ENCODE assay signal across 11 mouse cellular contexts in genomic region chr11:21399186-21399681, GRCm38 (mm10). TPM values are rescaled to one million over a fixed set of nuclear protein-coding genes. Genes with fewer than 3 reads are reported as not detected.
DNase-seq lines count a peak whose midpoint lies in the region; ATAC-seq and TF ChIP-seq lines count a peak whose summit lies in the region.
"Had no signal": no experiment of that assay in that cellular context is flagged by ENCODE, and none has a peak within 500 bp of the region (broad histone marks: within the 10 kb centered on the region; RNA-seq: fewer than 3 reads in every experiment).

No protein-coding gene starts in this region.

- no peak for ATAC-seq in forebrain, postnatal 0 days
- peak; percentile 66 for ATAC-seq in heart, embryonic 16.5 days (replicated peaks; ENCODE audit: extremely low read depth, insufficient read depth, low FRiP score)
- no peak for ATAC-seq in hindbrain, postnatal 0 days

- H3K27me3 ChIP-seq in forebrain, postnatal 0 days (ENCODE audit: insufficient read depth, low read length): no peaks in the 10 kb centered on the region
- no peaks in the 10 kb centered on the region for H3K27me3 ChIP-seq in forebrain, embryonic 10.5 days (ENCODE audit: poor library complexity, severe bottlenecking)
- H3K27me3 ChIP-seq in heart, embryonic 16.5 days (ENCODE audit: control insufficient read depth, insufficient read depth, low read length): no peaks in the 10 kb centered on the region
- H3K27me3 ChIP-seq in midbrain, embryonic 10.5 days (ENCODE audit: low read depth, poor library complexity, severe bottlenecking): no peaks in the 10 kb centered on the region
- no peaks in the 10 kb centered on the region for H3K27me3 ChIP-seq in hindbrain, postnatal 0 days (ENCODE audit: insufficient read depth, low read length)
- H3K27me3 ChIP-seq: midbrain, embryonic 12.5 days had no signal

- no peak overlapping the region for H3K4me3 ChIP-seq in forebrain, postnatal 0 days (ENCODE audit: low read depth, low read length)
- no peak overlapping the region for H3K4me3 ChIP-seq in forebrain, embryonic 10.5 days
- H3K4me3 ChIP-seq in heart, embryonic 16.5 days (ENCODE audit: low read length): no peak overlapping the region
- no peak overlapping the region for H3K4me3 ChIP-seq in midbrain, embryonic 10.5 days
- no peak overlapping the region for H3K4me3 ChIP-seq in hindbrain, postnatal 0 days (ENCODE audit: low read length)
- H3K4me3 ChIP-seq: midbrain, embryonic 12.5 days had no signal

- H3K4me2 ChIP-seq in forebrain, postnatal 0 days (ENCODE audit: low read depth): no peak overlapping the region
- H3K4me2 ChIP-seq in heart, embryonic 16.5 days (ENCODE audit: low read depth, low read length): no peak overlapping the region
- no peak overlapping the region for H3K4me2 ChIP-seq in hindbrain, postnatal 0 days (ENCODE audit: low read depth, low read length)
- H3K4me2 ChIP-seq: midbrain, embryonic 12.5 days had no signal

- H3K27ac ChIP-seq in forebrain, postnatal 0 days (ENCODE audit: low read depth, low read length): no peak overlapping the region
- no peak overlapping the region for H3K27ac ChIP-seq in forebrain, embryonic 10.5 days
- H3K27ac ChIP-seq in heart, embryonic 16.5 days (ENCODE audit: low read length): peak overlapping the region; percentile 88
- H3K27ac ChIP-seq in midbrain, embryonic 10.5 days (replicated peaks): no peak overlapping the region
- H3K27ac ChIP-seq in hindbrain, postnatal 0 days: no peak overlapping the region
- H3K27ac ChIP-seq: midbrain, embryonic 12.5 days had no signal

- WGBS in forebrain, postnatal 0 days: 44% methylated on average over 5 of the region's 5 CpGs
- WGBS in forebrain, embryonic 10.5 days: 68% methylated on average over 5 of the region's 5 CpGs
- 20% methylated on average over 5 of the region's 5 CpGs for WGBS in heart, embryonic 16.5 days
- 73% methylated on average over 5 of the region's 5 CpGs for WGBS in midbrain, embryonic 10.5 days
- 60% methylated on average over 5 of the region's 5 CpGs for WGBS in hindbrain, postnatal 0 days

- H3K9ac ChIP-seq in forebrain, postnatal 0 days: no peak overlapping the region
- H3K9ac ChIP-seq in heart, embryonic 16.5 days (ENCODE audit: low read length): peak overlapping the region; percentile 4
- no peak overlapping the region for H3K9ac ChIP-seq in hindbrain, postnatal 0 days (replicated peaks; ENCODE audit: low read length)
- H3K9ac ChIP-seq: midbrain, embryonic 12.5 days had no signal

- H3K36me3 ChIP-seq in forebrain, postnatal 0 days (ENCODE audit: insufficient read depth): no peaks in the 10 kb centered on the region
- no peaks in the 10 kb centered on the region for H3K36me3 ChIP-seq in forebrain, embryonic 10.5 days (replicated peaks)
- H3K36me3 ChIP-seq in heart, embryonic 16.5 days (ENCODE audit: control insufficient read depth, insufficient read depth): no peaks in the 10 kb centered on the region
- no peaks in the 10 kb centered on the region for H3K36me3 ChIP-seq in midbrain, embryonic 10.5 days
- H3K36me3 ChIP-seq in hindbrain, postnatal 0 days (ENCODE audit: insufficient read depth, low read length): no peaks in the 10 kb centered on the region
- H3K36me3 ChIP-seq: midbrain, embryonic 12.5 days had no signal

- no peaks in the 10 kb centered on the region for H3K9me3 ChIP-seq in forebrain, postnatal 0 days (ENCODE audit: low read length)
- H3K9me3 ChIP-seq in forebrain, embryonic 10.5 days: no peaks in the 10 kb centered on the region
- no peaks in the 10 kb centered on the region; the same call in 1 of the 2 replicates for H3K9me3 ChIP-seq in heart, embryonic 16.5 days (replicated peaks; ENCODE audit: control insufficient read depth, low read length)
- H3K9me3 ChIP-seq in midbrain, embryonic 10.5 days (replicated peaks): peaks cover 4% of the 10 kb centered on the region; the same call in 1 of the 2 replicates
- no peaks in the 10 kb centered on the region for H3K9me3 ChIP-seq in hindbrain, postnatal 0 days (ENCODE audit: low read length)
- H3K9me3 ChIP-seq: midbrain, embryonic 12.5 days had no signal

- intact Hi-C loops in left cerebral cortex, postnatal 10 days (cut with DNase I): no loop called here

- DNase-seq in forebrain, postnatal 0 days: peak; percentile 2
- DNase-seq in forebrain, embryonic 10.5 days (ENCODE audit: extremely low spot score, low spot score): no peak
- DNase-seq in embryo, embryonic 11 days: peak; percentile 36
- peak; percentile 65 for DNase-seq in lung, postnatal 10 days
- no peak for DNase-seq in left cerebral cortex, postnatal 10 days (ENCODE audit: extremely low spot score in 1 of 2, low spot score in 2 of 2)
- DNase-seq in midbrain, embryonic 10.5 days (ENCODE audit: low spot score): no peak
- no peak for DNase-seq in hindbrain, postnatal 0 days (ENCODE audit: low spot score)
- DNase-seq: cerebellum, adult 9-10 months; thymus, postnatal 14 days had no signal

- no peaks in the 10 kb centered on the region for H3K4me1 ChIP-seq in forebrain, postnatal 0 days (ENCODE audit: insufficient read depth)
- no peaks in the 10 kb centered on the region for H3K4me1 ChIP-seq in forebrain, embryonic 10.5 days
- H3K4me1 ChIP-seq in heart, embryonic 16.5 days (ENCODE audit: control insufficient read depth, insufficient read depth, low read length): peaks cover 26% of the 10 kb centered on the region
- no peaks in the 10 kb centered on the region for H3K4me1 ChIP-seq in midbrain, embryonic 10.5 days
- H3K4me1 ChIP-seq in hindbrain, postnatal 0 days (ENCODE audit: insufficient read depth, low read length): no peaks in the 10 kb centered on the region
- H3K4me1 ChIP-seq: midbrain, embryonic 12.5 days had no signal

- TF ChIP-seq CTCF in forebrain, postnatal 0 days (IDR thresholded peaks at IDR 0.05; ENCODE audit: low read depth): no peak
- TF ChIP-seq CTCF in hindbrain, postnatal 0 days (IDR thresholded peaks at IDR 0.05; ENCODE audit: low read depth): no peak

RNA-seq across cellular contexts. Expression of gene Ugp2, which starts 28.2 kb away (rescaled TPM):
- 66.9 and 69.5 TPM in 2 replicates for total RNA-seq in forebrain, postnatal 0 days (2014; rRNA removed)
- 50.3 and 59.9 TPM in 2 replicates for polyA plus RNA-seq in forebrain, postnatal 0 days (2015; fragmentation: Nextera tagmentation; extraction: Ambion mirVana)
- 44.5 and 45.2 TPM in 2 replicates for polyA plus RNA-seq in forebrain, embryonic 10.5 days (2016; fragmentation: Nextera tagmentation; extraction: Ambion mirVana)
- 164 and 178 TPM in 2 replicates for polyA plus RNA-seq in heart, embryonic 16.5 days (2015; fragmentation: Nextera tagmentation; extraction: Ambion mirVana)
- 10 to 100 TPM; 68.8 to 69.9 TPM for total RNA-seq in left cerebral cortex, postnatal 10 days (2021)
- polyA plus RNA-seq in midbrain, embryonic 10.5 days (2016; fragmentation: Nextera tagmentation; extraction: Ambion mirVana): 54.6 and 61.5 TPM in 2 replicates
- 37.4 and 41.2 TPM in 2 replicates for total RNA-seq in hindbrain, postnatal 0 days (2014; rRNA removed)
- 66.8 and 70.2 TPM in 2 replicates for polyA plus RNA-seq in hindbrain, postnatal 0 days (2015; fragmentation: Nextera tagmentation; extraction: Ambion mirVana)

Comparison
In these comparisons a context has a peak if more than half of its experiments do, and no peak if none do; other contexts are left out.
1. DNase-seq: peak in forebrain, postnatal 0 days (single experiment), embryo, embryonic 11 days (single experiment) and lung, postnatal 10 days (single experiment); none in forebrain, embryonic 10.5 days (single experiment), left cerebral cortex, postnatal 10 days (0 of 2), midbrain, embryonic 10.5 days (single experiment) and hindbrain, postnatal 0 days (single experiment).